Mouse (Mus musculus): Measurements from ENCODE around the gene Fam178b. TPM values are rescaled to one million over a fixed set of nuclear protein-coding genes. Genes with fewer than 3 reads are reported as not detected.

Fam178b gene
- 1.2 TPM in 2 replicates for polyA plus RNA-seq (2015; fragmentation: Nextera tagmentation; extraction: Ambion mirVana)

DNA sequence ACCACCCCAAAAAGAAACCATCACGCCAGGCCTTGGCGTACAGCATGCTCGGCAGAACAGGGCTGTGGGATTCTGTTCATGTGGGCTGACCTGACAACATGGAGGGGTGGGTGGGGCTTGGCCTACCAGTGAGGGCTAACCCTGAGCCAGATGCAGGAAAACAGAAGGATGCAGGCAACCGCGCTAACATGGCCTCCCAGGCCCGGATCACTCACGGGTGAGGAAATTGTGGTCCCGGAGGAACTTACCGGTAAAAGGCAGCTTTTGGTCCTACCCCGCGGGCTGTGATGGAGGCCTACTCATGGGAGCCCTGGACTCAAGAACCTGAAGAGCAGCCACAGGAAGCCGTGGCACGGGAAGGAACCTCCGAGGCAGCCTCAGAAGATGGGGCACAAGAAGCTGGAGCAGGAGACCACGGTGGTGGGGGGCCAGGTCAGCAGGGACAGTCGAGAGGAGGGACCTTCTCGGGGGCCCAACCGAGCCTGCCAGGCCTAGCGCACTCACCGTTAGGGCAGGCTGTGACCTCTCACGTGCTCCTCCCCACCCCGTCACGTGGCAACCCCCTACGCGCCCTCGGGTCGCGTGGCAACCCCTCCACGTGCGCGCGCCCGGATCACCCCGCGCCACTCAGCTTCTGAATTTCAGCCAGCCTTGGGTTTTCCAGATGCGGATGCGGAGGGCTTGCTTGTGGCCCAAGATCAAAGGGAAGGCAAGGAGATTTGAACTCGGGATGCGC lies at the start of gene Fam178b:
Fam178b (minus strand) TSS at position 564 of the 736 bp plus-strand sequence.
- H3K4me1 ChIP-seq = 0 out of 2 replicates have a peak, but pooled peaks cover 3% of the 10 kb centered on the region
- ATAC-seq (ENCODE audit: insufficient number of reproducible peaks, low FRiP score, low TSS enrichment, low read depth) = no peak
- no peak within 1 kb of the TSS for H3K27ac ChIP-seq
- no peaks in the 10 kb centered on the region for H3K36me3 ChIP-seq
- no peak within 1 kb of the TSS for H3K9ac ChIP-seq
- no peak within 1 kb of the TSS for H3K4me2 ChIP-seq
- H3K27me3 ChIP-seq = no peaks in the 10 kb centered on the region
- no peak within 1 kb of the TSS for H3K4me3 ChIP-seq
- no peaks in the 10 kb centered on the region for H3K9me3 ChIP-seq
- WGBS = 92% methylated on average over 39 of the region's 39 CpGs

DNA sequence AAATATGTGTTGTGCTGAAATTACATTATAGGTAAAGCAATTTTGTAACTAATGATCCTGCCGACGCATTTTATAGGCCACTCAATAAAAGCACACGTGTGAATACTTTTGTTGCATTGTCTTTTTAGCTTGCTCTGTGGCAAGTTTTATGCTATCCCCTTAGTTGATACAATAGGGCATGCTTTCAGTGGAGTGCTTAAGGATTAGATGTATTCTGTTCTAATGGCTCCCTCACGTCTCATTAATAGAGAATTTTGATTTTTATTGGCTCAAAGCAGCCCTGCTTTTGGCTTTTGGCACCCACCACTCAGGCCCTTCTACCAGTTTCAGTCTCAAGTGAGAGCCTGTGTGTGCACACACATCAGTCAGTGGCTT lies 41.1 kb upstream of the Fam178b start:
- Histone ChIP-seq H3K36me3 (no peaks in the 10 kb centered on the region), H3K27ac (peak overlapping the region; percentile 50), H3K9ac (no peak overlapping the region), H3K9me3 (no peaks in the 10 kb centered on the region), H3K4me3 (no peak overlapping the region), H3K27me3 (no peaks in the 10 kb centered on the region), H3K4me2 (no peak overlapping the region), H3K4me1 (peaks cover 19% of the 10 kb centered on the region)
- 22% methylated on average over 4 of the region's 4 CpGs for WGBS
- no peak for ATAC-seq (ENCODE audit: insufficient number of reproducible peaks, low FRiP score, low TSS enrichment, low read depth)

DNA sequence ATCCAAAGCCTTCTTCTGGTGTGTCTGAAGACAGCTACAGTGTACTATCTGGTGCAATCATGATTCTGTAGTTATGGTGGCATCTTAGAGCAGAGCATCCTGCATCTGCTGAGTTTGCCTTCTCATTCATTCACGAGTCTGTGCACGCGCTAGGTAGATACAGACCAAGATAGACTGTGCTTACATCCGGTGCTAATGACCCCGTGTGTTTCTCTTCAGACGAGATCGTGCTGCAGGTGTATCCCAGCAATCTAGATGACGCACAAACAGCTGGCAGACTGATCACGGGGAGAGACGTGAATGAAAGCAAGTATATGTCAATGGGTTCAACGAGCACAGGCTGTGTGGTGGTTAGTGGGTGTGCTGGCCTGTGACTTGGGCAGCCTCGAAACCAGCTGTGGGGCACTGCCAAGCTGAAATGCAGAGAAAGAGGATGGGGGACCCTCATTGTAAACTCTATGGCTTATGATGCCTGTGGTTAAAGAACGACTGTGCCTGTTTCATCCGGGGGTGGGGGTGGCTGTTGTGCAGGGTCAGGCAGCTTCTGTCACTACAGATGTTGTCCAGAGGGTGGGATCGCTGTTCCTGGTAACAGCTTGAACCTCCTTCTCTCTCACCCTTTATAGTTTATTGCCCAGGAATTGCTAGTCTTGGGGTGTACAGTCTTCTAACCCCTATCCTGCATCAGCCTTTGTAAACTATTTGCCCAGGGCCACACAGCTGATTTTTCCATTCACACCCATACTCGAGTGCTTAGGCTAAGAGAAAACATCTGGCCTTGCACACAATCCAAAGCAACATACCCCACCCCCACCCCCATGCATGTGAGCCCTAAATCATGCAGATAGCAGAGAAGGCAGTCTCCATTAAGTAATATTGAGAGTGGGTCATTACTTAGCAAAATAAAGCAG lies 40.4 kb upstream of the Fam178b start:
- H3K4me3 ChIP-seq = no peak overlapping the region
- WGBS = 31% methylated on average over 16 of the region's 16 CpGs
- 0 out of 2 replicates have a peak, but pooled peaks have one; percentile 30 for ATAC-seq (ENCODE audit: insufficient number of reproducible peaks, low FRiP score, low TSS enrichment, low read depth)
- H3K4me1 ChIP-seq = peaks cover 19% of the 10 kb centered on the region
- H3K27ac ChIP-seq = peak overlapping the region; percentile 33; the same call in 1 of the 2 replicates
- no peaks in the 10 kb centered on the region for H3K27me3 ChIP-seq
- H3K4me2 ChIP-seq = 0 out of 2 replicates have a peak overlapping the region, but pooled peaks have one; percentile 1
- H3K36me3 ChIP-seq = no peaks in the 10 kb centered on the region
- no peak overlapping the region for H3K9ac ChIP-seq
- no peaks in the 10 kb centered on the region for H3K9me3 ChIP-seq

DNA sequence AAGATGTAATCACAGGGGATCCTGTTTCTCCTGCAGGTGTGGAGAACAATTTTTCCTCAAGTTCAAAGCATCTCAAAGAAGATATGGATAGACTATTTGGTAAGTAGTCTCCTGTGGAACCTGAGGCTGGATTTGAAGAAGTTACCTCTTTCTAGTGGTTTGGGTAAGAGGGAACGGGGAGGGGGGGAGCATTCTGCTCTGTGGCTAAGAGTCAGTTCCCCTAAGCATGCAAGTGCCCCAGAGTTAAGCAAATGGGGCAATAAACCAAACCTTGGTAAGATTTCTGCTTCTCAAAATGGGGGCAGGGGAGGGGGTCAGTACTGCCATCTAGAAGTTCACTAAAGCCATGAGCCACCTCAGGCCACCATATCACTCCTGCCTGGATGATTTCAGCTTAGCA lies 35.8 kb upstream of the Fam178b start:
- no peaks in the 10 kb centered on the region for H3K27me3 ChIP-seq
- 79% methylated on average over 1 of the region's 1 CpGs for WGBS

DNA sequence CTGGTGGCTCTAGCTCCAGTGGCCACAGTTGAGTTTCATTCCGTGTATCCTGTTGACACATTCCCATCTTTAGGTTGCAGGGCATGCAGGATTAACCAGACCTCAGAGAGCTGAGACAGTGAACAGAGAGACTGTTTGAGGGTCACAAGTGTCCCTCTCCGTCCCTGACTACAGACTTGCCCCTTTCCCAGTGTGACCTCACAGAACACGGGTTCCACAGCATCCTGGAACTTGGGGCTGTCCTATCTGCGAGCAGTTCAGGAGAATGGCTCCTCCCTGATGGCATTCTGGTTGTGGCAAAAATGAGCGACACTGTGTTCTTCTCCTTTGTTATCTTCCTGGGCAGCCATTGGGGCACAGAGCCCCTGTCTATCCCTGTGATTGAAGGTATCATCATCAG lies 31.3 kb upstream of the Fam178b start, which contains the start of gene Actr1b:
Actr1b (minus strand) TSS at position 112 of the 400 bp plus-strand sequence.
- no peak within 1 kb of the TSS for H3K9ac ChIP-seq
- H3K27ac ChIP-seq = no peak within 1 kb of the TSS
- H3K9me3 ChIP-seq = no peaks in the 10 kb centered on the region
- WGBS = 71% methylated on average over 5 of the region's 5 CpGs
- H3K4me1 ChIP-seq = peaks cover 3% of the 10 kb centered on the region; the same call in 1 of the 2 replicates
- ATAC-seq (ENCODE audit: insufficient number of reproducible peaks, low FRiP score, low TSS enrichment, low read depth) = no peak
- no peaks in the 10 kb centered on the region for H3K36me3 ChIP-seq
- no peak within 1 kb of the TSS for H3K4me2 ChIP-seq
- no peaks in the 10 kb centered on the region for H3K27me3 ChIP-seq
- no peak within 1 kb of the TSS for H3K4me3 ChIP-seq

More for the DNA sequence above, 35.8 kb upstream of the Fam178b start:
- H3K4me1 ChIP-seq = peaks cover 13% of the 10 kb centered on the region
- no peak overlapping the region for H3K27ac ChIP-seq
- no peaks in the 10 kb centered on the region for H3K9me3 ChIP-seq
- H3K4me2 ChIP-seq = no peak overlapping the region
- no peak overlapping the region for H3K4me3 ChIP-seq
- no peak for ATAC-seq (ENCODE audit: insufficient number of reproducible peaks, low FRiP score, low TSS enrichment, low read depth)
- no peak overlapping the region for H3K9ac ChIP-seq
- H3K36me3 ChIP-seq = no peaks in the 10 kb centered on the region

DNA sequence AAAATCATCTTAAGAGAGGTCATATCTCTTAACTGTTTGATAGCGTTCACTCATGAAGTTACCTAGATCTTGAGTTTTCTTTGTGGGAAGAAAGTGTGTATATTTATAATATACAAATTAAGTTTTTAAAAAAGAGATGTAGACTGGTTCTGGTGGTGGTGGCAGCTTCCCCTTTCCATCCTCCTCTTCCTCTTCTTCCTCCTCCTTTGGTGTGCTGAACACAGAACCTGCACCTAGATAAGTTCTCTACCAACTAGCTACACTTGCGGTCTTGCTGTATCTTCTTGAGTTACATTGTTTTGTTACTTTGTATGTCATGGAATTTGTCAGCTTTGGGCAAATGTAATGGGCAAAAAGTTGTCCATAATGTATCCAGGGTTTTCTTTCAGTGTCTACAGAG lies 28.1 kb upstream of the Fam178b start:
- no peak overlapping the region for H3K4me2 ChIP-seq
- ATAC-seq (ENCODE audit: insufficient number of reproducible peaks, low FRiP score, low TSS enrichment, low read depth) = no peak
- no peaks in the 10 kb centered on the region for H3K9me3 ChIP-seq
- no peak overlapping the region for H3K9ac ChIP-seq
- 95% methylated on average over 2 of the region's 2 CpGs for WGBS
- peaks cover 23% of the 10 kb centered on the region for H3K4me1 ChIP-seq
- no peak overlapping the region for H3K4me3 ChIP-seq
- no peak overlapping the region for H3K27ac ChIP-seq
- H3K36me3 ChIP-seq = peaks cover 14% of the 10 kb centered on the region
- H3K27me3 ChIP-seq = no peaks in the 10 kb centered on the region

DNA sequence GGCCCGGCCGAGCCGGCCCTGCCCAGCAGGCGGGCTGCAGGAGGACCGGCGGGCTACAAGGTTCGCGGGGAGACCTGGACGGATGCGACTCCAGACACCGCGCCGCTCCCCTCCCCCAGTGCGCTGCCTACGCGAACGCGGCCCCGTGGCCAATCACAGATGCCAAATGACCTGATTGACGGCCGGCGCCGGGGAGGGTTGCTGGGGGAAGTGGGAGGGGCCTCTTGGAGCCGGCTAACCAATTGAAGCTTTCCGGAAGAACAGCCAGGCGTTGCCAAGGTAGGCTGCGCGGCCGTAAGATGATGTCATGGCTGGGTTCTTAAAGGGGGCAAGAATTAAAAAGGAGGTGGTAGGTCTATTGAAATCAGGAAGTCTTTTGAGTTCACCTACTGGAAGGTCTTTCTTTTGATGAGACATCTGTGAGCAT lies 26.9 kb upstream of the Fam178b start, which contains the start of gene 4933424G06Rik:
4933424G06Rik (plus strand) TSS at position 296 of the 427 bp plus-strand sequence.
- no peaks in the 10 kb centered on the region for H3K9me3 ChIP-seq
- no peaks in the 10 kb centered on the region for H3K27me3 ChIP-seq

DNA sequence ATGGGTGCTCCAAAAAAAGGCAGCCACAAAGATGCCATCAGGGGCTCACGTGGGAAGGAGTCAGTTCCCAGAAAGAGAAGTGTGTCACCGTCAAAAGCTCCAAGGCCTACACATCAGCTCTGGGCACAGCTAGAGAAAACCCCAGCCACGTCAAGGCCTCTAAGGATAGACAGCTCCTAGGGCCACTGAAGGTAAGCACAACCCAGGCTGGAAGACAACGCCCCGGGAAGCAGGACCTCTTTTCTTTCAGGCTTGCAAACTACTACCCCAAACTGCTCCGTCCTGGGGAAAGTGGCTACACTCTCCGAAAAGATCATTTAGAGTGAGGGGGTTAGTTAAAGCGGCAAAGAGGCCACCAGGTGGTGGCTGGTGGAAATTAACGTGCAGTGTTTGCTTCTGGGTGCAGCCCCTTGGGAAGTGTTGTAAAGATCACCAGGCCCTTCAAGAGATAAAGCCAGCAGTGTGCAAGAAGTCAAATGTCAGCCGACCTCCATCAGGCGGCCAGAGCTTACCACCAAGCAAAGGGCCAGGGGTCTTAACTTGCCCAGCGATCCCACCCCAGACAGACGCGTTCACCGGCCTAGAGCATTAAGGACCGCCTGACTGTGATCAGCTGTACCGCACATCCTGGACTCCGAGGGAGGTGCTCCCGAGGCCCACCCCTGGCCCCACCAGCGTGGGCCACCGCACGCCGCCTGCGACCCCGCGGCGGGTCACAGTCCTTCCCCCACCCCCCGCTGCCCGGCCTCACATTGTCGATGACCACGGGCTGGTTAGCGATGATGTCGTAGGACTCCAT lies 26.3 kb upstream of the Fam178b start:
- no peaks in the 10 kb centered on the region for H3K27me3 ChIP-seq
- H3K4me2 ChIP-seq = peak overlapping the region; percentile 64
- H3K4me1 ChIP-seq = peaks cover 23% of the 10 kb centered on the region
- H3K9me3 ChIP-seq = no peaks in the 10 kb centered on the region
- peak overlapping the region; percentile 92 for H3K9ac ChIP-seq
- peak; percentile 60 for ATAC-seq (ENCODE audit: insufficient number of reproducible peaks, low FRiP score, low TSS enrichment, low read depth)
- peaks cover 33% of the 10 kb centered on the region for H3K36me3 ChIP-seq
- peak overlapping the region; percentile 85 for H3K27ac ChIP-seq
- under 1% methylated on average over 33 of the region's 33 CpGs for whole genome bisulfite sequencing
- H3K4me3 ChIP-seq = peak overlapping the region; percentile 97

More for the DNA sequence above, 26.9 kb upstream of the Fam178b start, which contains the start of gene 4933424G06Rik:
- Histone ChIP-seq H3K9ac (peak within 1 kb of the TSS; percentile 92), H3K4me2 (peak within 1 kb of the TSS; percentile 64), H3K4me3 (peak within 1 kb of the TSS; percentile 97), H3K27ac (peak within 1 kb of the TSS; percentile 85), H3K4me1 (peaks cover 23% of the 10 kb centered on the region), H3K36me3 (peaks cover 26% of the 10 kb centered on the region)
- ATAC-seq (ENCODE audit: insufficient number of reproducible peaks, low FRiP score, low TSS enrichment, low read depth) = peak; percentile 95
- under 1% methylated on average over 29 of the region's 29 CpGs for WGBS

DNA sequence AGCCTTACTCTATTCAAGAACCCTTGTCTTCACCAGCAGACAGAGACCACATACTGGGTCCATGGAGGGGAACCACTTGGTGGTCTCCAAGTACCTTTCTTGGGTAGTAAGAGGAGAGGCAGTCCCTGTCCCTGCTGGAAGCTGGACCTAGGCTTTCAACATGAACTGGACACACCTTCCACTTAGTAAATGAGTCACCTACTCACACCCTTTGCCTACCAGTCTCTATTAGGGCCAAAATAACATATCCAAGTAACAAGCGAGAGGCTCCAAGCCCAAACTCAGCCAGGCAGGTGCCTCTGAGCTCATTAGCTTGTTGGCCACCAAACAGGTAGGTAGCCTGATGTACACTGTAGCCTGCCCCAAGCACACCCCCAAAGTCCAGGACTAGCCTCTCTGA lies 25.6 kb upstream of the Fam178b start:
- WGBS = 72% methylated on average over 1 of the region's 1 CpGs
- Histone ChIP-seq H3K4me2 (peak overlapping the region; percentile 64), H3K9ac (peak overlapping the region; percentile 92; the same call in 1 of the 2 replicates)

DNA sequence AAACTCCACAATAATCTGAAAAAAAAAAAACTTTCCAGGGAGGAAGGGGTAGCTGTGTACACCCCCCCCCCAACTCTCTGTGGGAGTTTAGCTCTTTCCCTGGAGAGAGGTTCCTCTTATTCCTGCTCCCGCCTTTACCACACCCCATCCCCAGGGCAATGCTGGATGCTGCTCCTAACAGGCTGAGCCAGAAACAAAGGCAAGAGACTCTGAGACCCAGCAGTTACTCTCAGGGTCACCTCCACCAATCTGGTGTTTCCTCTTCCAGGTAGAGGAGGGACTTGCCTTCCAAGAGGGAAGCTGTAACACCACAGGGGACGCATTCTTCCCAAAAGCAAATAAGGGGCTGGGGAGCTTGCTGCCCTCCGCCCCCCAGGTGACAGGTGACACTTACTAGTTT lies 24.8 kb upstream of the Fam178b start:
- Histone ChIP-seq H3K27me3 (no peaks in the 10 kb centered on the region), H3K4me3 (no peak overlapping the region), H3K9ac (no peak overlapping the region), H3K9me3 (no peaks in the 10 kb centered on the region), H3K4me1 (peaks cover 23% of the 10 kb centered on the region), H3K27ac (no peak overlapping the region), H3K36me3 (peaks cover 47% of the 10 kb centered on the region), H3K4me2 (no peak overlapping the region)
- 76% methylated on average over 3 of the region's 3 CpGs for WGBS
- no peak for ATAC-seq (ENCODE audit: insufficient number of reproducible peaks, low FRiP score, low TSS enrichment, low read depth)

More for the DNA sequence above, 25.6 kb upstream of the Fam178b start:
- Histone ChIP-seq H3K36me3 (peaks cover 39% of the 10 kb centered on the region), H3K4me1 (peaks cover 23% of the 10 kb centered on the region), H3K27ac (0 out of 2 replicates have a peak overlapping the region, but pooled peaks have one; percentile 85), H3K9me3 (no peaks in the 10 kb centered on the region), H3K4me3 (peak overlapping the region; percentile 97), H3K27me3 (no peaks in the 10 kb centered on the region)
- no peak for ATAC-seq (ENCODE audit: insufficient number of reproducible peaks, low FRiP score, low TSS enrichment, low read depth)

DNA sequence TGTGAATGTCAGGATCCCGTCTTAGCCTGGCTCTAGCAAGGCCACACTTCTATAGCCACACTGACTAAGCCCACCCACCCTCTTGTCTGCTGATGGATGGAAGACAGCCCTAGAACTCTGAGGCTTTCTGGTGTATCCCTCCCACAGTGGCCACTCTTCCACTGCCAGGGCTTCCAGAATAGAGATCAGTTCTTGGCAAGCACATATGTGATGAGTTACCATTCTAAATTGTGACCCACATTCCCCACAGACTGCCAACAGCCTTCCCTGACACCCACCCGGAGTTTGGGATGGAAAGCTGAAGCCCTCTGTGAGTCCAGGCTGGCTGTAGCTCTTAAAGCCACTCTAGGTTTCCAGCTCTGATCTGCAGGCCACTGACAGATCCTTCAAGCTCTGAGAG lies 24.2 kb upstream of the Fam178b start:
- Histone ChIP-seq H3K27me3 (no peaks in the 10 kb centered on the region), H3K36me3 (peaks cover 53% of the 10 kb centered on the region), H3K9me3 (no peaks in the 10 kb centered on the region), H3K4me2 (no peak overlapping the region), H3K4me3 (no peak overlapping the region), H3K27ac (no peak overlapping the region), H3K9ac (no peak overlapping the region), H3K4me1 (peaks cover 23% of the 10 kb centered on the region)
- WGBS = 59% methylated on average over 2 of the region's 2 CpGs
- no peak for ATAC-seq (ENCODE audit: insufficient number of reproducible peaks, low FRiP score, low TSS enrichment, low read depth)

Data from limb, embryonic 15.5 days (tissue).